Mouse (Mus musculus): ENCODE measurements at regions not wholly inside any gene's neighbourhood (a gene's known extent, or its start where the extent isn't known, plus 50 kb on each side); places are given as distances from the start of the nearest gene placed in this dataset.

DNA sequence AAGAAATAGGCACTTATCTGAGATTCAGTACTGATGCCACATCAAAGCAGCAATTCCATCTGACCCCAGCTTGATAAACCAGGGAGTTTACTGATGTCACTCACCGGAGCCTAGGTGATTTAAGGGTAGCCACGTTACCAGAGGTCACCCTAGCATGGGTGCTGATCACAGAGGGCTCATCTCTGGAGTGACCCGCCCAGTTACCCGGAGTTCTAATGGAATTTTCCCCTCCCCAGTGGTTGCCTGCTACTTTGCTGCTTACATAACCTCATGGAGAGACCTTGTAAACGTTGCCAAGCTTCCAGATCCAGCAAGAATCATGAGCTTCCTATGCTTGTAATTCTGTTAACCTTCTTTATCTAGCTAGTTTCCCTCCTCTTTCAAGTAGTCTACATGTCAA lies 125.8 kb upstream of the Slc16a7 start:
- no peak for TF ChIP-seq CTCF (IDR thresholded peaks at IDR 0.05; ENCODE audit: control insufficient read depth, insufficient read depth, low read length)
- no peak for TF ChIP-seq POLR2A (IDR thresholded peaks at IDR 0.05; ENCODE audit: borderline replicate concordance, control insufficient read depth, low read depth, low read length)
